Mouse (Mus musculus): Measurements from ENCODE around the gene Sfmbt1. TPM values are rescaled to one million over a fixed set of nuclear protein-coding genes. Genes with fewer than 3 reads are reported as not detected.
"Not testable (repeated sequence)": the region's sequence is repeated elsewhere in the genome, so short reads cannot be mapped to it uniquely, and the experiment has no call there.

The Sfmbt1 gene
- total RNA-seq, 2 experiments from 2014 or later: 6.9 to 12.1 TPM

- ATAC-seq (replicated peaks; ENCODE audit: poor library complexity): peak; percentile 35
Observed at GRCm38 (mm10) chr14:30716051-30716952, 1.7 kb downstream of the Sfmbt1 start.

- ATAC-seq (replicated peaks; ENCODE audit: poor library complexity): peak; percentile 23
Observed at GRCm38 (mm10) chr14:30716953-30717285, 2.3 kb downstream of the Sfmbt1 start.

- not testable (repeated sequence) for ATAC-seq (replicated peaks; ENCODE audit: poor library complexity)
Observed at GRCm38 (mm10) chr14:30718696-30719095, 4.0 kb downstream of the Sfmbt1 start.

- no peak for ATAC-seq (replicated peaks; ENCODE audit: poor library complexity)
Observed at GRCm38 (mm10) chr14:30719514-30719913, 4.9 kb downstream of the Sfmbt1 start.

- no peak for ATAC-seq (replicated peaks; ENCODE audit: poor library complexity)
Observed at GRCm38 (mm10) chr14:30721850-30722249, 7.2 kb downstream of the Sfmbt1 start.

- ATAC-seq (replicated peaks; ENCODE audit: poor library complexity): no peak
Observed at GRCm38 (mm10) chr14:30722406-30722805, 7.8 kb downstream of the Sfmbt1 start.

- ATAC-seq (replicated peaks; ENCODE audit: poor library complexity): no peak
Observed at GRCm38 (mm10) chr14:30731896-30732295, 17.2 kb downstream of the Sfmbt1 start.

GRCm38 (mm10) chr14:30734665-30735064 lies 20.0 kb downstream of the Sfmbt1 start:
- ATAC-seq (replicated peaks; ENCODE audit: poor library complexity): no peak

- peak; percentile 39; the same call in 1 of the 2 replicates for ATAC-seq (replicated peaks; ENCODE audit: poor library complexity)
Observed at GRCm38 (mm10) chr14:30735810-30736209, 21.2 kb downstream of the Sfmbt1 start.

GRCm38 (mm10) chr14:30736413-30736812 lies 21.8 kb downstream of the Sfmbt1 start:
- peak; percentile 20; the same call in 1 of the 2 replicates for ATAC-seq (replicated peaks; ENCODE audit: poor library complexity)

GRCm38 (mm10) chr14:30743891-30744290 lies 29.2 kb downstream of the Sfmbt1 start:
- ATAC-seq (replicated peaks; ENCODE audit: poor library complexity): no peak

GRCm38 (mm10) chr14:30746160-30746559 lies 31.5 kb downstream of the Sfmbt1 start:
- no peak for ATAC-seq (replicated peaks; ENCODE audit: poor library complexity)

GRCm38 (mm10) chr14:30757239-30757638 lies 42.6 kb downstream of the Sfmbt1 start:
- no peak for ATAC-seq (replicated peaks; ENCODE audit: poor library complexity)

- ATAC-seq (replicated peaks; ENCODE audit: poor library complexity): peak; percentile 78
Observed at GRCm38 (mm10) chr14:30761211-30761610, 46.6 kb downstream of the Sfmbt1 start.

- peak; percentile 39; the same call in 1 of the 2 replicates for ATAC-seq (replicated peaks; ENCODE audit: poor library complexity)
Observed at GRCm38 (mm10) chr14:30762131-30762903, 47.7 kb downstream of the Sfmbt1 start.

- peak; percentile 39; the same call in 1 of the 2 replicates for ATAC-seq (replicated peaks; ENCODE audit: poor library complexity)
Observed at GRCm38 (mm10) chr14:30762904-30763568, 48.4 kb downstream of the Sfmbt1 start.

- no peak for ATAC-seq (replicated peaks; ENCODE audit: poor library complexity)
Observed at GRCm38 (mm10) chr14:30784614-30785013, 70.0 kb downstream of the Sfmbt1 start.

GRCm38 (mm10) chr14:30789471-30789870 lies 74.8 kb downstream of the Sfmbt1 start:
- ATAC-seq (replicated peaks; ENCODE audit: poor library complexity): no peak

GRCm38 (mm10) chr14:30792871-30793270 lies 78.2 kb downstream of the Sfmbt1 start:
- ATAC-seq (replicated peaks; ENCODE audit: poor library complexity): no peak

GRCm38 (mm10) chr14:30801756-30802155 lies 87.1 kb downstream of the Sfmbt1 start:
- ATAC-seq (replicated peaks; ENCODE audit: poor library complexity): no peak

GRCm38 (mm10) chr14:30821136-30821535 lies 106.5 kb downstream of the Sfmbt1 start:
- ATAC-seq (replicated peaks; ENCODE audit: poor library complexity): no peak

Measured in megakaryocyte progenitor cell, adult 5-6 weeks (primary cell).